Mouse (Mus musculus) forebrain, embryonic 11.5 days (tissue): ENCODE results near the gene Psmb9. TPM values are rescaled to one million over a fixed set of nuclear protein-coding genes. Genes with fewer than 3 reads are reported as not detected.
"Not testable (repeated sequence)": the region's sequence is repeated elsewhere in the genome, so short reads cannot be mapped to it uniquely, and the experiment has no call there.

Source experiments
- ATAC-seq: fragments of 200-750 bp; cut with Nextera tagmentation; replicated peaks from 2 replicates; pipeline ENCODE4 v1.8.0; 2017; ENCODE audit warnings: moderate TSS enrichment; ENCODE audit not compliant: low FRiP score
- DNase-seq: peaks from one replicate; pipeline ENCODE4 v3.0.0-alpha.2; 2017; ENCODE audit warnings: low spot score
- H3K27ac ChIP-seq: fragments of 300-500 bp; sonication (generic); 2 replicates; pipeline ENCODE4 v1.5.1; 2014; ENCODE audit warnings: low read depth, low read length
- H3K27me3 ChIP-seq: fragments of 300-500 bp; sonication (generic); 2 replicates; pipeline ENCODE4 v1.6.1; 2014; ENCODE audit warnings: mild to moderate bottlenecking, low read length, mixed read lengths; ENCODE audit not compliant: control insufficient read depth, insufficient read depth
- H3K36me3 ChIP-seq: fragments of 300-500 bp; sonication (generic); 2 replicates; pipeline ENCODE4 v1.6.1; 2014; ENCODE audit warnings: mild to moderate bottlenecking, low read length, moderate library complexity, mixed read lengths; ENCODE audit not compliant: control insufficient read depth, insufficient read depth
- H3K4me1 ChIP-seq: fragments of 300-500 bp; sonication (generic); replicated peaks from 2 replicates; pipeline ENCODE4 v1.6.1; 2014; ENCODE audit warnings: low read length, mixed read lengths; ENCODE audit not compliant: control insufficient read depth, insufficient read depth
- H3K4me2 ChIP-seq: fragments of 300-500 bp; sonication (generic); 2 replicates; pipeline ENCODE4 v1.6.1; 2014; ENCODE audit warnings: low read depth, mild to moderate bottlenecking, low read length, moderate library complexity, mixed read lengths; ENCODE audit not compliant: severe bottlenecking
- H3K4me3 ChIP-seq: fragments of 300-500 bp; sonication (generic); 2 replicates; pipeline ENCODE4 v1.5.1; 2014; ENCODE audit warnings: low read depth, low read length
- H3K9ac ChIP-seq: fragments of 300-500 bp; sonication (generic); 2 replicates; pipeline ENCODE4 v1.6.1; 2014; ENCODE audit warnings: low read length
- H3K9me3 ChIP-seq: fragments of 300-500 bp; sonication (generic); 2 replicates; pipeline ENCODE4 v1.6.1; 2016; ENCODE audit warnings: low read length, mixed read lengths; ENCODE audit not compliant: control insufficient read depth
- WGBS: fragments of 180-500 bp; shearing (Covaris S2); extraction: QIAGEN DNeasy Blood & Tissue Kit; methylation state at CpG from one replicate; pipeline ENCODE4 v1.1.7; 2014; 5-methylcytosine and 5-hydroxymethylcytosine counted together
- polyA plus RNA-seq: library from polyadenylated mRNA; unstranded; fragments of >200 nt; fragmentation: Nextera tagmentation; extraction: Ambion mirVana; gene quantifications from 2 replicates; pipeline ENCODE4 v1.2.1, GENCODE M21; 2014

Gene Psmb9
- polyA plus RNA-seq, 1 experiment from 2014 or later = 0.99 TPM

GRCm38 (mm10) chr17:34170487-34170876 is 17.1 kb downstream of the Psmb9 start:
- Histone ChIP-seq H3K27ac (no peak overlapping the region), H3K4me1 (no peaks in the 10 kb centered on the region), H3K4me2 (no peak overlapping the region), H3K9me3 (no peaks in the 10 kb centered on the region; the same call in 1 of the 2 replicates), H3K36me3 (no peaks in the 10 kb centered on the region), H3K9ac (no peak overlapping the region), H3K4me3 (no peak overlapping the region), H3K27me3 (no peaks in the 10 kb centered on the region)
- 25% methylated on average over 4 of the region's 4 CpGs for WGBS
- DNase-seq (no peak), ATAC-seq (no peak)

GRCm38 (mm10) chr17:34169279-34169678 is 18.3 kb downstream of the Psmb9 start:
- no peaks in the 10 kb centered on the region; the same call in 1 of the 2 replicates for H3K9me3 ChIP-seq
- 5% methylated on average over 2 of the region's 2 CpGs for WGBS
- H3K27me3 ChIP-seq = no peaks in the 10 kb centered on the region
- H3K27ac ChIP-seq = no peak overlapping the region
- DNase-seq (peak; percentile 62), ATAC-seq (no peak)
- H3K4me3 ChIP-seq = no peak overlapping the region
- no peak overlapping the region for H3K9ac ChIP-seq
- no peaks in the 10 kb centered on the region for H3K4me1 ChIP-seq
- no peak overlapping the region for H3K4me2 ChIP-seq
- no peaks in the 10 kb centered on the region for H3K36me3 ChIP-seq

GRCm38 (mm10) chr17:34165033-34165730 is 22.4 kb downstream of the Psmb9 start:
- no peaks in the 10 kb centered on the region for H3K9me3 ChIP-seq
- no peaks in the 10 kb centered on the region for H3K27me3 ChIP-seq
- H3K36me3 ChIP-seq = no peaks in the 10 kb centered on the region
- no peak overlapping the region for H3K4me3 ChIP-seq
- ATAC-seq = no peak
- no peak overlapping the region for H3K4me2 ChIP-seq
- no peak overlapping the region for H3K9ac ChIP-seq
- H3K4me1 ChIP-seq = no peaks in the 10 kb centered on the region
- no peak overlapping the region for H3K27ac ChIP-seq
- DNase-seq = no peak
- WGBS = 83% methylated on average over 6 of the region's 6 CpGs

- H3K9me3 ChIP-seq = no peaks in the 10 kb centered on the region
- no peak overlapping the region for H3K4me2 ChIP-seq
- H3K27me3 ChIP-seq = no peaks in the 10 kb centered on the region
- H3K4me1 ChIP-seq = no peaks in the 10 kb centered on the region
- WGBS = 41% methylated on average over 9 of the region's 9 CpGs
- no peak overlapping the region for H3K4me3 ChIP-seq
- no peak overlapping the region for H3K27ac ChIP-seq
- no peaks in the 10 kb centered on the region for H3K36me3 ChIP-seq
- ATAC-seq (no peak), DNase-seq (peak; percentile 53)
- no peak overlapping the region for H3K9ac ChIP-seq
Measured at GRCm38 (mm10) chr17:34164202-34164895, 23.2 kb downstream of the Psmb9 start.

GRCm38 (mm10) chr17:34155534-34155933 is 32.0 kb downstream of the Psmb9 start:
- Histone ChIP-seq H3K27me3 (no peaks in the 10 kb centered on the region), H3K9ac (no peak overlapping the region), H3K36me3 (no peaks in the 10 kb centered on the region), H3K4me2 (no peak overlapping the region), H3K4me3 (no peak overlapping the region), H3K9me3 (no peaks in the 10 kb centered on the region), H3K27ac (no peak overlapping the region), H3K4me1 (no peaks in the 10 kb centered on the region)
- no peak for ATAC-seq
- 61% methylated on average over 5 of the region's 5 CpGs for WGBS
- no peak for DNase-seq

- H3K27ac ChIP-seq = no peak within 1 kb of the TSS
- no peak for ATAC-seq
- H3K9me3 ChIP-seq = no peaks in the 10 kb centered on the region
- H3K4me3 ChIP-seq = no peak within 1 kb of the TSS
- no peak within 1 kb of the TSS for H3K9ac ChIP-seq
- H3K4me2 ChIP-seq = no peak within 1 kb of the TSS
- WGBS = 61% methylated on average over 4 of the region's 4 CpGs
- H3K4me1 ChIP-seq = no peaks in the 10 kb centered on the region
- H3K27me3 ChIP-seq = no peaks in the 10 kb centered on the region
- no peaks in the 10 kb centered on the region for H3K36me3 ChIP-seq
- DNase-seq = no peak
Measured at GRCm38 (mm10) chr17:34152923-34153322, 34.6 kb downstream of the Psmb9 start, which contains the start of gene H2-DMb1. Gene H2-DMb1, plus strand, starts transcription at chr17:34153072.

- H3K9ac ChIP-seq = no peak overlapping the region
- no peak for ATAC-seq
- WGBS = 68% methylated on average over 3 of the region's 3 CpGs
- H3K27me3 ChIP-seq = peaks cover 6% of the 10 kb centered on the region; the same call in 1 of the 2 replicates
- no peaks in the 10 kb centered on the region for H3K9me3 ChIP-seq
- no peaks in the 10 kb centered on the region; the same call in 1 of the 2 replicates for H3K4me1 ChIP-seq
- H3K4me3 ChIP-seq = no peak overlapping the region
- H3K4me2 ChIP-seq = no peak overlapping the region
- no peaks in the 10 kb centered on the region for H3K36me3 ChIP-seq
- DNase-seq = no peak
- no peak overlapping the region for H3K27ac ChIP-seq
Measured at GRCm38 (mm10) chr17:34144960-34145371, 42.6 kb downstream of the Psmb9 start.

GRCm38 (mm10) chr17:34144221-34144620 is 43.3 kb downstream of the Psmb9 start:
- H3K4me1 ChIP-seq, H3K4me3 ChIP-seq, H3K9ac ChIP-seq, H3K36me3 ChIP-seq, H3K4me2 ChIP-seq, DNase-seq, ATAC-seq, H3K27ac ChIP-seq, H3K9me3 ChIP-seq, H3K27me3 ChIP-seq: not testable (repeated sequence)
- WGBS = 98% methylated on average over 4 of the region's 4 CpGs
